Mouse (Mus musculus) heart, postnatal 0 days (tissue): Measurements from ENCODE around the gene Ier2. TPM values are rescaled to one million over a fixed set of nuclear protein-coding genes. Genes with fewer than 3 reads are reported as not detected.

Source experiments
- ATAC-seq: fragments of 200-750 bp; cut with Nextera tagmentation; 2 replicates; pipeline ENCODE4 v1.8.0; 2017; ENCODE audit warnings: low read depth, moderate number of reproducible peaks, moderate library complexity; ENCODE audit not compliant: insufficient read depth
- DNase-seq: peaks from one replicate; pipeline ENCODE4 v3.0.0-alpha.2; 2016; ENCODE audit warnings: low spot score
- H3K27ac ChIP-seq: fragments of 300-500 bp; sonication (generic); 2 replicates; pipeline ENCODE4 v1.5.1; 2014; ENCODE audit warnings: low read depth, mild to moderate bottlenecking
- H3K27me3 ChIP-seq: fragments of 300-500 bp; sonication (generic); 2 replicates; pipeline ENCODE4 v1.6.1; 2014; ENCODE audit warnings: low read length, mixed read lengths; ENCODE audit not compliant: control insufficient read depth, insufficient read depth
- H3K36me3 ChIP-seq: fragments of 300-500 bp; sonication (generic); replicated peaks from 2 replicates; pipeline ENCODE4 v1.6.1; 2014; ENCODE audit warnings: low read length, mixed read lengths; ENCODE audit not compliant: control insufficient read depth, insufficient read depth
- H3K4me1 ChIP-seq: fragments of 300-500 bp; sonication (generic); 2 replicates; pipeline ENCODE4 v1.6.1; 2014; ENCODE audit warnings: antibody characterized with exemption; ENCODE audit not compliant: control insufficient read depth, insufficient read depth
- H3K4me2 ChIP-seq: fragments of 300-500 bp; sonication (generic); 2 replicates; pipeline ENCODE4 v1.6.1; 2014; ENCODE audit warnings: low read depth, mild to moderate bottlenecking, low read length, moderate library complexity
- H3K4me3 ChIP-seq: fragments of 300-500 bp; sonication (generic); 2 replicates; pipeline ENCODE4 v1.5.1; 2014; ENCODE audit warnings: low read depth, low read length
- H3K9ac ChIP-seq: fragments of 300-500 bp; sonication (generic); replicated peaks from 2 replicates; pipeline ENCODE4 v1.6.1; 2014; ENCODE audit warnings: low read depth, low read length, mixed read lengths
- H3K9me3 ChIP-seq: fragments of 300-500 bp; sonication (generic); replicated peaks from 2 replicates; pipeline ENCODE4 v1.6.1; 2016; ENCODE audit warnings: low read length; ENCODE audit not compliant: control insufficient read depth
- CTCF ChIP-seq: IDR thresholded peaks from 2 replicates; pipeline ENCODE4 v1.5.1; 2016; ENCODE audit warnings: antibody characterized with exemption, control low read depth, low read depth
- EP300 ChIP-seq: IDR thresholded peaks from 2 replicates; pipeline ENCODE4 v1.6.1; 2016; ENCODE audit warnings: antibody characterized with exemption, low read depth
- WGBS: fragments of 180-500 bp; shearing (Covaris S2); extraction: QIAGEN DNeasy Blood & Tissue Kit; methylation state at CpG from one replicate; pipeline ENCODE4 v1.1.7; 2014; 5-methylcytosine and 5-hydroxymethylcytosine counted together
- polyA plus RNA-seq: library from polyadenylated mRNA; unstranded; fragments of >200 nt; fragmentation: Nextera tagmentation; extraction: Ambion mirVana; gene quantifications from 2 replicates; pipeline ENCODE4 v1.2.1, GENCODE M21; 2015
- total RNA-seq: library from RNA; depleted of rRNA; stranded (reverse); fragments of >200 nt; gene quantifications from 2 replicates; pipeline ENCODE4 v1.2.3, GENCODE M21; 2014; ENCODE audit warnings: low replicate concordance

Gene Ier2
- total and polyA plus RNA-seq, 2 experiments from 2014 or later = 23.2 to 33.3 TPM

DNA sequence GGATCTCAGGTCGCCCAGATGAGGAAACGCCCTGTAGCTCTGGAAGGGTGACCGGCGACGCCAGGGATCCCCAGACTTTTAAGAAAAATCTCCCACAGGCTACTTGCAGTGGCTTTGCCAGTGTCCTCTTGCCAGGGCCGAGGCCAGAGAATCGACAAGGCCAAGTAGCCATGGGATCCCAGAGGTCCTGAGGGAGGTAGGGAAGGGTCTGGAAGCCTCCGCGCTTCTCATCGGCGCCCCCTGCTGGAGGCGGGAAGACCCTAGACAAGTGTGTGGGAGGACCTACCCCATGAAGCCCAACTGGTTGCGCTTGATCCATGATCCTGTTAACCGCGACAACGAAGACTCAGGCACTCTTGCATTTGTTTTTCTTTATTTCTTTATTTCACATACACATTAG, 41.7 kb upstream of the Ier2 start:
- Histone ChIP-seq H3K27ac (peak overlapping the region; percentile 71), H3K9ac (peak overlapping the region; percentile 42; the same call in 1 of the 2 replicates), H3K36me3 (no peaks in the 10 kb centered on the region; the same call in 1 of the 2 replicates), H3K27me3 (peaks cover 67% of the 10 kb centered on the region), H3K9me3 (no peaks in the 10 kb centered on the region), H3K4me3 (peak overlapping the region; percentile 36), H3K4me2 (peak overlapping the region; percentile 59), H3K4me1 (0 out of 2 replicates have a peak, but pooled peaks cover 3% of the 10 kb centered on the region)
- 9% methylated on average over 16 of the region's 16 CpGs for WGBS
- DNase-seq (peak; percentile 74), ATAC-seq (peak; percentile 34)
- TF ChIP-seq CTCF (peak; percentile 66), EP300 (no peak)

DNA sequence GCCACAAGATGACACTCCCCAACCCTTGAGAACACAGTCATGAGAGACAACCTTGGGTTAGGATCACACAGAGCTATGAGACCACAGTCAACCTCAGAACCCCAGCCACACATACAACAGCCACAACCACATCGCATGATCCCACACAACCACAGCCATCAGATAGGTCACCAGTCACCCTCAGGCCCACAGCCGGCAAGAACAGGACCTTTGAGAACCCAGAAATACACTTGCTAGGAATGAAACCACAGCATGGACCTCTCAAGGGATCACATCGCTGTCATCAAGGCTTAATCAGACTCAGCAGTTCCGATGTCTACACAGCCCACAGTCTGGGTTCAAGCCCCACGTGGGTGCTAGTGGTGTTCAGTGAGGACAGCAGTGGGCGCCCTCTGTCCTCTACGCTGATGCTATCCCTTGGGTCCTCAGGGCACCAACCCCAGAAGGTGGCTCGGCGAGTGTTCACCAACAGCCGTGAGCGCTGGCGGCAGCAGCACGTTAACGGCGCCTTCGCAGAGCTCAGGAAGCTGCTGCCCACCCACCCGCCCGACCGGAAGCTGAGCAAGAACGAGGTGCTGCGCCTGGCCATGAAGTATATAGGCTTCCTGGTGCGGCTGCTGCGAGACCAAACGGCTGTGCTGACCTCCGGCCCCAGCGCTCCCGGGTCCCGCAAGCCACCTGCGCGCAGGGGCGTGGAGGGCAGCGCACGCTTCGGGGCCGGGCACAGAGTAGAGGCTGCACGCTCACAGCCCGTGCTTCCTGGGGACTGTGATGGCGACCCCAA, 41.0 kb upstream of the Ier2 start:
- peak overlapping the region; percentile 42; the same call in 1 of the 2 replicates for H3K9ac ChIP-seq
- 0 out of 2 replicates have a peak, but pooled peaks cover 3% of the 10 kb centered on the region for H3K4me1 ChIP-seq
- TF ChIP-seq EP300 (no peak), CTCF (no peak)
- H3K36me3 ChIP-seq = no peaks in the 10 kb centered on the region; the same call in 1 of the 2 replicates
- H3K4me2 ChIP-seq = peak overlapping the region; percentile 59
- peak overlapping the region; percentile 71 for H3K27ac ChIP-seq
- ATAC-seq (no peak), DNase-seq (no peak)
- H3K9me3 ChIP-seq = no peaks in the 10 kb centered on the region
- 19% methylated on average over 38 of the region's 38 CpGs for WGBS
- peaks cover 63% of the 10 kb centered on the region for H3K27me3 ChIP-seq
- H3K4me3 ChIP-seq = peak overlapping the region; percentile 36

DNA sequence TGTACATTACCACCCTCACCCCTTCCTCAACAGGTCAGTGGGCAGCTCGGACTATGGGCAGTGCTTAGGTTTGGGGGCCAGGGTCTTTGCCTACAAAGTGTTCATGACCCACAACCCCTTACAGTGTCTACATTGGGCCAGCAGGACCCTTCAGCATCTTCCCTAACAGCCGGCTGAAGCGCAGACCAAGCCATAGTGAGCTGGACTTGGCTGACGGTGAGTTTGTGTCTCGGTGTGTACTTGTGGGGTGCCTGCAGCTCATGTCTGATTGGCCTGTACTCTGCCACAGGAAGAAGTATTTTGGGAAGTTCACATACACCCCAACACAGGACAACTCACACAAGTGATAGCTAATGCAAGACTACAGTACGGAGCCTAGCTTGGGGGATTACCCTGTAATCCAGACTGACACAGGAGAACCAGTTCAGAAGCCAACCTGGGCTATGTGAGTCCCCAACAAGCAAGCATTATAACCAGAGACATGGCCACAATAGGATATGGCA, 40.4 kb upstream of the Ier2 start:
- peaks cover 58% of the 10 kb centered on the region for H3K27me3 ChIP-seq
- no peaks in the 10 kb centered on the region for H3K9me3 ChIP-seq
- DNase-seq = no peak
- ATAC-seq = no peak
- 0 out of 2 replicates have a peak, but pooled peaks cover 3% of the 10 kb centered on the region for H3K4me1 ChIP-seq
- TF ChIP-seq CTCF (no peak), EP300 (no peak)
- peak overlapping the region; percentile 44 for H3K4me3 ChIP-seq
- no peak overlapping the region; the same call in 1 of the 2 replicates for H3K9ac ChIP-seq
- peaks cover 5% of the 10 kb centered on the region; the same call in 1 of the 2 replicates for H3K36me3 ChIP-seq
- H3K27ac ChIP-seq = peak overlapping the region; percentile 8; the same call in 1 of the 2 replicates
- whole genome bisulfite sequencing = 69% methylated on average over 6 of the region's 6 CpGs
- H3K4me2 ChIP-seq = peak overlapping the region; percentile 59

DNA sequence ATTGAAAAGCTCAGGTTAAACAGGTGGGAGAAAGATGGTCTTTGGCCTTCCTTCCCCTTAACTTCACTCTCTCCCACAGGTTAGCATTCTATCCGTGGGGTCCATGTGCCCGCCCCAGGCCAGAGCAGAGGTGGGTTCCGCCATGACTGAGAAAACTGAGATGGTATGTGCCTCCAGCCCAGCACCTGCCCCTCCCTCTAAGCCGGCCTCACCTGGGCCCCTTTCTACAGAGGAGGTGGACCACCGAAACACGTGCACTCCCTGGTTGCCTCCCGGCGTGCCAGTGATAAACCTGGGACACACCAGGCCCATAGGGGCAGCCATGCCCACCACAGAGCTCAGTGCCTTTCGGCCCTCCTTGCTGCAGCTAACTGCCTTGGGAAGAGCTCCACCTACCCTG, 39.9 kb upstream of the Ier2 start:
- peaks cover 10% of the 10 kb centered on the region for H3K36me3 ChIP-seq
- H3K9me3 ChIP-seq = no peaks in the 10 kb centered on the region
- H3K9ac ChIP-seq = peak overlapping the region; percentile 24
- ATAC-seq (no peak), DNase-seq (no peak)
- H3K4me3 ChIP-seq = peak overlapping the region; percentile 44
- H3K4me2 ChIP-seq = peak overlapping the region; percentile 59
- peak overlapping the region; percentile 81 for H3K27ac ChIP-seq
- peaks cover 53% of the 10 kb centered on the region for H3K27me3 ChIP-seq
- no peak for TF ChIP-seq CTCF
- TF ChIP-seq EP300 = no peak
- H3K4me1 ChIP-seq = 0 out of 2 replicates have a peak, but pooled peaks cover 3% of the 10 kb centered on the region
- WGBS = 73% methylated on average over 9 of the region's 9 CpGs

DNA sequence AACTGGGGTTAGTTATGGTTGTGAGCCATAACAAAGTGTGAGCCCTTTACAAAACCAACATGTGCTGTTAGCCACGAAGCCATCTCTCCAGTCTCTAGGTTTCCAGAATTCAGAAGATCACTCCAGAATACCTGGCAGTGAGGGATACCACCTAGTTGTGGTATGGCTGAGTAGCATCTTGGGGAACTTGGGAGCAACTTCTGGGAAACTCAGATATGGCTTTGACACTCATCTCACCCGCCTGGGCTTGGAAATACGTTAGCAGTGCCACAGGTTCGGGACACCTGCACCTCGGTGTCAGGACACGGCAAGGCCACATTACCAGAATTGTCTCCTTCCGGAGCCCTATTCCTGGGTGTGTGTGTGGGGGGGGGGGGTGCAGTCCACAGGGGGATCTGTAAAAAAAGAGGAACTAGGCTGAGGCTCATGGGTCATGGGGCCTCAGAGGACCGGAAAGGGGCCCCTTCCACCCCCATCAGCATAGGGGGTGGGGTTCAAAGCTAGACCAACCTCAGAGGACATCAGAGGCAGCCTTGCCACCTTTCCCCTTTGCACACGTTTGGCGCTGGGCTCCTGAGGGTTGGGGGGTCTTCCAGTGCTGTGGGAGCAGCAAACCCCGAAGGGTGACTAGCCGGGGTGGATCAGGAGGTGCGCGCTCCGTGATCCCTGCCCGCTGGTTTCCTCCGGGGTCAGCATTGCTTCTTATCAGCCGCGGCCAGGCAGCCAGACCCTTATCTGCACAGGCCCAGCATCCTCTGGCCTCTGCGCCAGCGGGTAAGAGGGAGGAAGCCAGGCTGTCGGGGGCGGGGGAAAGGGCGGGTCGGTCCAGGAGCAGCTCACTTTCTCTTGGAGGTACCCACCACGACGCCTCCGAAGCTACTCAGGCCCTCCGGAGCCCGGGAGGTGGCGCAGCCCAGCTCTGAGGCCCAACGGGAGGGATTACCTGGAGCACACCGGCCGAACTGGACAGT, 38.6 kb upstream of the Ier2 start, which contains the start of gene Lyl1:
Gene Lyl1 (plus strand): TSS at position 517 of the 971 bp plus-strand sequence.
- TF ChIP-seq EP300 (peak; percentile 98), CTCF (no peak; the same call in 1 of the 2 replicates)
- Histone ChIP-seq H3K4me3 (peak within 1 kb of the TSS; percentile 44), H3K9ac (peak within 1 kb of the TSS; percentile 24), H3K9me3 (no peaks in the 10 kb centered on the region), H3K27me3 (peaks cover 40% of the 10 kb centered on the region), H3K36me3 (peaks cover 19% of the 10 kb centered on the region), H3K4me2 (peak within 1 kb of the TSS; percentile 59), H3K4me1 (0 out of 2 replicates have a peak, but pooled peaks cover 3% of the 10 kb centered on the region), H3K27ac (peak within 1 kb of the TSS; percentile 81)
- ATAC-seq = peak; percentile 57
- peak; percentile 59 for DNase-seq
- WGBS = 6% methylated on average over 34 of the region's 34 CpGs
